Mouse (Mus musculus): ENCODE results near the gene Nrxn3.

Gene Nrxn3

GRCm38 (mm10) chr12:89551291-89551690, 828.6 kb downstream of the Nrxn3 start:
- CTCF ChIA-PET: no interaction called here

GRCm38 (mm10) chr12:89553223-89553880, 830.7 kb downstream of the Nrxn3 start:
- CTCF ChIA-PET: no interaction called here

GRCm38 (mm10) chr12:89554171-89554570, 831.5 kb downstream of the Nrxn3 start:
- CTCF ChIA-PET: no interaction called here

DNA sequence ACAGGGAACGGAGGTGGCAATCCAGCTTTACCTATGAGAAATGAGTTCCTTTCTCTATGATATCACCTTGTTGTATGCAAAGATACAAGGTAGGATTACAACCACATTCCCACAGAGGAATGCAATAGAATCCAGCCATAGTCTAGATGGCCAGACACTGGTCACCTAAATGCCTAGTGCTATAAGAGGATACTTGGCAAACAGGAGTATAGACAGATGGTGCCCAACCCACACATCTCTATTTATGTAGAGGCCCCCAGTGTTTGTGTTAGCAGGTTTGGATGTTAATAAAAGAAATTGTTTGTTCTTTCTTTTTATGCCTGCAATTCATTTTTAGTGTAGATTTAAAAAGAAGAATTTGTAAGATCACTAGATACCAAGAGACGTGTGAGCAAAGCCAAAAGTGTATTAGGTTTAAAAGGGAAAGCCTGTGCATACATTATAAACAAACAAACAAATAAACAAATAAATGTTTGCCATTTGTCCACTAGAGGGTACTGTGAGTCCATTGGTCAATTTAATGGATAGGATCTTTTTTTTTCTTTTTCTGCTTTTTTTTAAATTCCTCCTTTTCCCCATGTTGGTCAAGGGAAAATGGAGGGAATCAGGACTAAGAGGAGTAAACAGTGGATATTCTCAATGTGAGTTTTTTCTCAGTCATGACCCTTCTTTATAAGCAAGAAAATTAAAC, 832.2 kb downstream of the Nrxn3 start:
- CTCF ChIA-PET: no interaction called here

GRCm38 (mm10) chr12:89558921-89559320, 836.2 kb downstream of the Nrxn3 start:
- CTCF ChIA-PET: no interaction called here

DNA sequence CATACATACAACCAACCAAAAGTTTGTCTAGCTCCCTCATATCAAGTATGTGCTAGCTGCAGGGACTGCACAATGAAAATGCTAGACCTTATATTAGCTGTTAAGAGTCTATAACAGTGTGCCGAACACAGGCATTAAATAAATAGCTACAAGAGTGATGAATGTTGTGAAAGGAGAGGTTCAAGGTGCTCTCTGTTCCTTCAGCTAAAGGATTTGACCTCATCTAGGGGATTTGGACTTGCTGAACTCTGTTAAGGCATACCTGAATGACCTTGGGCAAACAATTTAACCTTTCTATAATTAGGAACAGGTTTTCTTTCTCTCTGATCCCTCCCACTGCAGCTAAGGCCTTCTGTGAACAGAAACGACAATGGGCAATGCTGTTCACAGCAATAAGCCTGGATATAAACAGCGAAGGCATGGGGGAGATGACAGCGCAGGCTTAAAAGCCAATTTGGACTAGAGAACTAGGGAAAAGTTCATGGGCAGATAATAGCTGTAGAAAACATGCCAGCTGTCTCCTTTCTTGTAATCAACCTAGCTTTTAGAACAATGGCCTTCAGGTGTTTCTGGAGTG, 839.4 kb downstream of the Nrxn3 start:
- CTCF ChIA-PET: no interaction called here

GRCm38 (mm10) chr12:89568723-89569377, 846.2 kb downstream of the Nrxn3 start:
- CTCF ChIA-PET: no interaction called here

DNA sequence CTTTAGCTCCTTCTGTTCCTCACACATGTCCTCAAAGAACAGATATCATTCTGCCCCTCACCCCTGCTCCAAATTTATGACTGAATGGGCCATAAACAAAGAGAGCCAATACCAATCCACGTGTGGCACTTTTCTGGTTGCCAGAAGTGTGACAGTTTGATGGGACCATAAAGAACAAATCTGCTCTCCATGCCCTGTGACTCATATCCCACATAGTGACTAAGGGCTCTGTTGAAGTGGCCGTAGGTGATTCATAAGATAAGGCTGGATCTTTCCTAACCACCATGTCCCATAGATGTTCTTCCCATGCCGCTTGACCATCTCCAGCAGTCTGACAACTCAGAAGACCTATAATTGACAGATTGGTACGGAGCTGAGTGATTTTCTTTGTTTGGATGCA, 869.8 kb downstream of the Nrxn3 start:
- CTCF ChIA-PET: no interaction called here

DNA sequence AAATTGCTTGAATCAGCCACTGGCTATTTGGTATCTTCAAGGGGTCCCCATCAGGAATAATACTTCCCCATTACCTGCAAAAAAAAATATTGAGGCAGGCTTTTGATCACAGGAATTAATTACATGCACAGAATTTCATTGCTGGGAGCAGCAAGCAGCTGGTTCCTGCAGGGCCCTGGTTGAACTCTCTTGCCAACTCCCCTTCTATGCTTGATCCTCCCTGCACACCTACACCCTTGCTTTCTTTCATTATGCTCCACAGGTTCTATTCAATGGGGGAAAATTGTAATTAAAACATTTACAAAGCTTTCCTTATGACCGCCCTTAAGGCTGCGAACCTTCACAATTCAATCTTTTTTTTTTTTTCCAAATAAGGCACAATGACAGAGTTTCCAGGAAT, 891.0 kb downstream of the Nrxn3 start:
- CTCF ChIA-PET: no interaction called here

GRCm38 (mm10) chr12:89625746-89626145, 903.1 kb downstream of the Nrxn3 start:
- CTCF ChIA-PET: no interaction called here

DNA sequence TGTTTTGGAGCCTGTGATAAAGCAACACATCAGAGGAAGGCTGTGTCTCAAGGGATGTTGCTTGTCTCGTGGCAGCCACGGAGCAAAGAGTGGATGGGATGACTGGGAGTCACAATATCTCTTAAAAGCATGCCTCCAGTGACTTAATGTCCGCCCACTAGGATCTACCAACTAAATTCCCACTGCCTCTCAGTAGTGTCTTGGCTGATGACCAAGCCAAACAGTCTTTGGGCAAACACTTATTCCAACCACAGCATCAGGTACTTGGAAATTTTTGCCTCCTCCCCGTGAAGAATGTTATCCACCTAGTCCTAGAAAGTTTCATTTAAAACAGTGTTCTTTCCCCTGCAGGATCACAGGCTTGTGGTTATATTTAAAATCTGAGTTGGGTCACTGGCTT, 917.4 kb downstream of the Nrxn3 start:
- CTCF ChIA-PET: no interaction called here

- CTCF ChIA-PET: no interaction called here
These were observed 918.8 kb downstream of the Nrxn3 start for GRCm38 (mm10) chr12:89641460-89641859.

- CTCF ChIA-PET: no interaction called here
These were observed 930.5 kb downstream of the Nrxn3 start for GRCm38 (mm10) chr12:89653211-89653610.

GRCm38 (mm10) chr12:89661219-89661618, 938.5 kb downstream of the Nrxn3 start:
- CTCF ChIA-PET: no interaction called here

- CTCF ChIA-PET: no interaction called here
These were observed 946.2 kb downstream of the Nrxn3 start for GRCm38 (mm10) chr12:89668856-89669255.

GRCm38 (mm10) chr12:89672819-89673218, 950.1 kb downstream of the Nrxn3 start:
- CTCF ChIA-PET: no interaction called here

DNA sequence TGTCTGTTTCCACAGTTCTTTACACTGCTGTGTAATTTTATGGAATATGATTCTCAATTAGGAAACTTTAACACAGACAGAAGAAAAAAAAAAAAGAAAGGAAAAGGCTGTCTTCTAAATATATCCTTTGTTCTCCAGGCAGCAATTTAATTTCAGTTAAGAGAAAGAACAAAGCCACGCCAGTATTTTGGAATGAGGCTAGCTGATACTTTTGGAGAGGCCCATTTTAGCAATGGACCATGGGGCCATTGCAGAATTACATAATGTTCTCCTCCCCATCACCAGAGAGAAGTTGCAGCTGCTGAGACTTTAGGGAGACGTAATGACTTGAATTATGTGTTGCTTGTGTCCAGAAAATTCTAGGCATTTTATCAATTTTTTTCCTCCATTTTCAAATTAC, 963.0 kb downstream of the Nrxn3 start:
- CTCF ChIA-PET: no interaction called here

- CTCF ChIA-PET: no interaction called here
These were observed 966.4 kb downstream of the Nrxn3 start for GRCm38 (mm10) chr12:89689086-89689485.

- CTCF ChIA-PET: no interaction called here
These were observed 976.8 kb downstream of the Nrxn3 start for GRCm38 (mm10) chr12:89699469-89699868.

- CTCF ChIA-PET: no interaction called here
These were observed 978.3 kb downstream of the Nrxn3 start for GRCm38 (mm10) chr12:89700937-89701458.

DNA sequence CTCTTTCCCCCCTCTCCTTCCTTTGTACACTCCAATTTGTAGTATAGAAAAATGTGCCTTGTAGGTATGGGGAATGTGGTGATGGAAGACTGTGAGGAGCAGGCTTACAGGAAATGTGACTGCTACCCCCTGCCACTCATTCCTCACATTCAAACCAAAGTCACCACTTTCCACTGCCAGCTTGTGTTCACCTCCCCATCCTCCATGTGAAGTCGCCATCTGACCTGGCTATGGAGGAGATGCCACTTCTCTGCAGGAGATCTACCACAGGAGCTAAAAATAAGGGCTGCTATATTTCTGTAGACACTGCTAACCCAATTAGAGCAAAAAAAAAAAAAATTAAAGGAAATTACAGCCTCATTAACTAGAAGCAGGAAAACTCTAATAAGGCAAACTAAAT, 980.3 kb downstream of the Nrxn3 start:
- CTCF ChIA-PET: no interaction called here

DNA sequence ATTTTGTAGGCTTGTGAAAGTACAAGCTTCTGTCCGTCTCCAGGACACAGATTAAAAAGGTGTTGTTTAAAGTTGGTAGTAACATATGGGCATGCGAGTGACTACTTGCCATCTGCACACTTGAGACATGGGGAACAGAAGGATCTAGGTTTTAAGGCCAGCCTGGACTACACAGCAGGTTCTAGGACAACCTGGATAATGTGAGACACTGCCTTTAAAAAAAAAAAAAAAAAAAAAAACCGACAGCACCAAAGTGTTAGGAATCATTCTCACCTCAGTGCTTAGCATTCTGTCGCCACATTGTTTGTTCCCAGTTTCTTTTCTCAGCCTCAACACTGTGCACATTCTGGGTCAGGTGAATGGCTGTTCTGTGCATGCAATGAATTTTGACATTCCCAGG, 985.2 kb downstream of the Nrxn3 start:
- CTCF ChIA-PET: no interaction called here

DNA sequence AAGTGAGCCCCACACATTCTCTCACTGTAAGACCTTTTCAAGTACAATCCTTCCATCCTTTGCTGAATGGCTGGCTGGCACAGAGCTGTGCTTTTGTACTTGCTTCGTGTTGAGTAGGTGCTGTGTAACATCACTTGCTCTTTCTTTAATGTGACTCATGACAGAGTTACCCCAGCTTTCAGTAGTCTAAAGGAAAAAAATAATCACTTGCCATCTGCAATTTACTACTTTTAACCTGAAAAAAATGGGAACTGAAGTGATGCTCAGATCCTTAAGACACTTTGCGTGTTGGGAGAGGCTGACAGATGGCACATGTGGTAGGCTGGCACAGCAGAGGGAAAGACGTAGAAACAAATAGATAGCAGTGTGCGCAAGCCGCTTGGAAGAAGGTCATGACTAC, 987.8 kb downstream of the Nrxn3 start:
- CTCF ChIA-PET: no interaction called here
